11 mouse cellular contexts compared by ENCODE assay signal in the genomic region with DNA sequence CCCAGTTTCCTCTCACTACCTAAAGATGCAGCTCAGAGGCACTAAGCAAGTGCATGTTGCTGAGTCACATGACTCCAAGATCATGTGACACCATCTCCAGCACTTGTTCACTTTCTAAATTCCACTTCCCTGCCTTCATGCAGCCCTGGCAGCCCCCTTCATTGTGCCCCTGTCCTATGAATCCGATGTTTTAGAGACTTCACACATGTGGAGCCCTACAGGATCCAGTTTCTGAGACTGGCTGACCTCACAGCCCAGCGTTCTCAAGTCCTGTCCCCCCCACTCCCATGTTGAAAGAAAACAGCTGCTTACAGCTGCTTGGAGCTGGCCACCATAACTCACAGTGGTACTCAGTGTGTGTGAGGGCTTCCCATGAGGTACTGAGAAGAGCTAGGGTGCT. TPM values are rescaled to one million over a fixed set of nuclear protein-coding genes. Genes with fewer than 3 reads are reported as not detected.
DNase-seq lines count a peak whose midpoint lies in the region; ATAC-seq and TF ChIP-seq lines count a peak whose summit lies in the region.
"Had no signal": no experiment of that assay in that cellular context is flagged by ENCODE, and none has a peak within 500 bp of the region (broad histone marks: within the 10 kb centered on the region; RNA-seq: fewer than 3 reads in every experiment).

No protein-coding gene starts in this region.

- H3ac ChIP-seq in myocyte (ENCODE audit: control insufficient read depth, insufficient read length): no peak overlapping the region

- no peak overlapping the region for H3K4me3 ChIP-seq in lung, embryonic 15.5 days
- H3K4me3 ChIP-seq in lung, adult 2 months (replicated peaks; ENCODE audit: extremely low read depth, low read depth, low read length): no peak overlapping the region
- no peak overlapping the region for H3K4me3 ChIP-seq in kidney, embryonic 14.5 days (ENCODE audit: low read length)
- H3K4me3 ChIP-seq in myocyte: no peak overlapping the region
- H3K4me3 ChIP-seq in liver, embryonic 12.5 days: no peak overlapping the region
- H3K4me3 ChIP-seq: hindbrain, embryonic 10.5 days; liver, embryonic 13.5 days had no signal

- H3K9me3 ChIP-seq in lung, embryonic 15.5 days: no peaks in the 10 kb centered on the region
- no peaks in the 10 kb centered on the region for H3K9me3 ChIP-seq in kidney, embryonic 14.5 days (ENCODE audit: control insufficient read depth, low read length)
- no peaks in the 10 kb centered on the region for H3K9me3 ChIP-seq in liver, embryonic 12.5 days (replicated peaks)
- H3K9me3 ChIP-seq: G1E; hindbrain, embryonic 10.5 days; liver, embryonic 13.5 days had no signal

- H3K4me2 ChIP-seq in lung, embryonic 15.5 days: no peak overlapping the region
- no peak overlapping the region; the same call in 1 of the 2 replicates for H3K4me2 ChIP-seq in kidney, embryonic 14.5 days (replicated peaks; ENCODE audit: low read depth, low read length)
- H3K4me2 ChIP-seq in myocyte (ENCODE audit: low read depth): no peak overlapping the region
- no peak overlapping the region for H3K4me2 ChIP-seq in liver, embryonic 12.5 days
- H3K4me2 ChIP-seq: liver, embryonic 13.5 days had no signal

- TF ChIP-seq CTCF in lung, adult 2 months (IDR thresholded peaks at IDR 0.05; ENCODE audit: insufficient read depth, low read length): no peak

- TF ChIP-seq POLR2A in lung, adult 2 months (IDR thresholded peaks at IDR 0.05; ENCODE audit: borderline replicate concordance, extremely low read depth, low read depth, low read length): no peak
- TF ChIP-seq POLR2A in myocyte (IDR thresholded peaks at IDR 0.05; ENCODE audit: insufficient read length, low read depth): no peak

- peak; percentile 78 for ATAC-seq in lung, embryonic 15.5 days (ENCODE audit: borderline replicate concordance, extremely low read depth, low FRiP score, low TSS enrichment)
- 0 out of 2 replicates have a peak, but pooled peaks have one; percentile 12 for ATAC-seq in erythroblast, adult 5-6 weeks (replicated peaks; ENCODE audit: low FRiP score, poor library complexity, severe bottlenecking)
- peak; percentile 86 for ATAC-seq in kidney, embryonic 14.5 days (ENCODE audit: low FRiP score, low TSS enrichment)
- no peak for ATAC-seq in liver, embryonic 12.5 days

- peaks cover 24% of the 10 kb centered on the region for H3K4me1 ChIP-seq in lung, embryonic 15.5 days
- peaks cover 9% of the 10 kb centered on the region for H3K4me1 ChIP-seq in lung, adult 2 months (ENCODE audit: control insufficient read depth, insufficient read depth, low read length)
- H3K4me1 ChIP-seq in kidney, embryonic 14.5 days (ENCODE audit: control insufficient read depth, insufficient read depth, low read length): peaks cover 22% of the 10 kb centered on the region
- H3K4me1 ChIP-seq in liver, embryonic 12.5 days: peaks cover 15% of the 10 kb centered on the region

- no peak for DNase-seq in lung, adult 2 months
- DNase-seq in layer of hippocampus, postnatal 10 days (ENCODE audit: low spot score in 2 of 2): no peak
- DNase-seq in adrenal gland, postnatal 36 days: no peak
- DNase-seq: liver, embryonic 13.5 days had no signal

- 37% methylated on average over 2 of the region's 2 CpGs for WGBS in lung, embryonic 15.5 days
- 62% methylated on average over 2 of the region's 2 CpGs for WGBS in lung, adult 2 months
- WGBS in kidney, embryonic 14.5 days: 24% methylated on average over 2 of the region's 2 CpGs
- 67% methylated on average over 2 of the region's 2 CpGs for WGBS in liver, embryonic 12.5 days (ENCODE audit: insufficient replicate concordance)

- H3K9ac ChIP-seq in lung, embryonic 15.5 days: no peak overlapping the region
- H3K9ac ChIP-seq in kidney, embryonic 14.5 days (ENCODE audit: low read depth, low read length): no peak overlapping the region
- no peak overlapping the region for H3K9ac ChIP-seq in liver, embryonic 12.5 days
- H3K9ac ChIP-seq: liver, embryonic 13.5 days had no signal

- no peaks in the 10 kb centered on the region for H3K36me3 ChIP-seq in lung, embryonic 15.5 days
- no peaks in the 10 kb centered on the region; the same call in 1 of the 2 replicates for H3K36me3 ChIP-seq in kidney, embryonic 14.5 days (ENCODE audit: control insufficient read depth, insufficient read depth, low read length)
- no peaks in the 10 kb centered on the region for H3K36me3 ChIP-seq in myocyte (ENCODE audit: control insufficient read depth, insufficient read depth)
- H3K36me3 ChIP-seq in liver, embryonic 12.5 days: no peaks in the 10 kb centered on the region; the same call in 1 of the 2 replicates
- H3K36me3 ChIP-seq: hindbrain, embryonic 10.5 days; liver, embryonic 13.5 days had no signal

- H3K79me2 ChIP-seq in myocyte (ENCODE audit: control insufficient read depth, insufficient read depth): no peaks in the 10 kb centered on the region

- H3K27me3 ChIP-seq in lung, embryonic 15.5 days: no peaks in the 10 kb centered on the region
- H3K27me3 ChIP-seq in kidney, embryonic 14.5 days (ENCODE audit: control insufficient read depth, insufficient read depth, low read length): no peaks in the 10 kb centered on the region
- H3K27me3 ChIP-seq in myocyte (ENCODE audit: control insufficient read depth, insufficient read depth, insufficient read length): no peaks in the 10 kb centered on the region
- H3K27me3 ChIP-seq in liver, embryonic 12.5 days (replicated peaks): no peaks in the 10 kb centered on the region
- H3K27me3 ChIP-seq: liver, embryonic 13.5 days had no signal

- H3K27ac ChIP-seq in lung, embryonic 15.5 days: peak overlapping the region; percentile 67
- H3K27ac ChIP-seq in kidney, embryonic 14.5 days (ENCODE audit: low read depth, low read length): peak overlapping the region; percentile 71
- H3K27ac ChIP-seq in liver, embryonic 12.5 days: no peak overlapping the region
- H3K27ac ChIP-seq: liver, embryonic 13.5 days had no signal

TF ChIP-seq in myocyte, 11 proteins besides CTCF, POLR2A, EP300 and RAD21:
- no peak for TF ChIP-seq CEBPB (IDR thresholded peaks at IDR 0.05; ENCODE audit: insufficient read depth, poor library complexity, severe bottlenecking)
- peak; percentile 73 for TF ChIP-seq USF1 (IDR thresholded peaks at IDR 0.05; ENCODE audit: low read depth)
- peak in 1 of 3 experiments; percentile 3 for TF ChIP-seq MYOG (IDR thresholded peaks at IDR 0.05; ENCODE audit: control insufficient read depth in 1 of 3, insufficient read depth in 1 of 3, insufficient read length in 2 of 3, low read depth in 2 of 3)
- no peak for TF ChIP-seq MAX (IDR thresholded peaks at IDR 0.05; ENCODE audit: low read depth)
TF ChIP-seq in myocyte: peak in this region for 2.

RNA-seq across cellular contexts. Expression of gene Klc1, which starts 15.2 kb away (rescaled TPM):
- 89.8 and 95.9 TPM in 2 replicates for polyA plus RNA-seq in lung, embryonic 15.5 days (2015; fragmentation: Nextera tagmentation; extraction: Ambion mirVana)
- polyA plus RNA-seq in lung, adult 2 months (2012; rRNA removed): 101 and 113 TPM in 2 replicates
- total RNA-seq in erythroblast, adult 5-6 weeks (2015; ENCODE audit: low replicate concordance): 3.8 and 13.1 TPM in 2 replicates
- 12.9 and 21.9 TPM in 2 replicates for total RNA-seq in erythroblast, adult 5-6 weeks (2017; ENCODE audit: low replicate concordance)
- 76.4 and 91.6 TPM in 2 replicates for polyA plus RNA-seq in kidney, embryonic 14.5 days (2014; fragmentation: Nextera tagmentation; extraction: Ambion mirVana)
- polyA plus RNA-seq in myocyte (2012; fragmentation: generic; extraction: Trizol): 252 TPM
- total RNA-seq in layer of hippocampus, postnatal 10 days (2021): 100 to 1,000 TPM; 840 to 877 TPM
- total RNA-seq in adrenal gland, postnatal 36 days (2021): 100 to 1,000 TPM in 1 of 2 experiments, 10 to 100 TPM in 1; 94.0 to 130 TPM
- polyA plus RNA-seq in liver, embryonic 12.5 days (2016; fragmentation: Nextera tagmentation; extraction: Ambion mirVana): 35.6 TPM in 2 replicates

RNA-seq across cellular contexts. Expression of gene Apopt1, which starts 30.4 kb away (rescaled TPM):
- 43.7 and 47.9 TPM in 2 replicates for polyA plus RNA-seq in lung, embryonic 15.5 days (2015; fragmentation: Nextera tagmentation; extraction: Ambion mirVana)
- polyA plus RNA-seq in lung, adult 2 months (2012; rRNA removed): 22.5 and 30.9 TPM in 2 replicates
- 10.6 and 13.4 TPM in 2 replicates for total RNA-seq in erythroblast, adult 5-6 weeks (2015; ENCODE audit: low replicate concordance)
- 5.8 and 11.0 TPM in 2 replicates for total RNA-seq in erythroblast, adult 5-6 weeks (2017; ENCODE audit: low replicate concordance)
- polyA plus RNA-seq in kidney, embryonic 14.5 days (2014; fragmentation: Nextera tagmentation; extraction: Ambion mirVana): 63.1 and 63.4 TPM in 2 replicates
- polyA plus RNA-seq in myocyte (2012; fragmentation: generic; extraction: Trizol): 54.6 TPM
- 10 to 100 TPM; 39.2 to 42.0 TPM for total RNA-seq in layer of hippocampus, postnatal 10 days (2021)
- total RNA-seq in adrenal gland, postnatal 36 days (2021): 10 to 100 TPM; 58.8 to 76.2 TPM
- 36.3 and 36.5 TPM in 2 replicates for polyA plus RNA-seq in liver, embryonic 12.5 days (2016; fragmentation: Nextera tagmentation; extraction: Ambion mirVana)

RNA-seq across cellular contexts. Expression of gene Bag5, which starts 30.4 kb away (rescaled TPM):
- polyA plus RNA-seq in lung, embryonic 15.5 days (2015; fragmentation: Nextera tagmentation; extraction: Ambion mirVana): 49.4 and 52.2 TPM in 2 replicates
- polyA plus RNA-seq in lung, adult 2 months (2012; rRNA removed): 21.4 and 21.9 TPM in 2 replicates
- total RNA-seq in erythroblast, adult 5-6 weeks (2015; ENCODE audit: low replicate concordance): 5.4 and 6.1 TPM in 2 replicates
- total RNA-seq in erythroblast, adult 5-6 weeks (2017; ENCODE audit: low replicate concordance): 5.8 and 7.2 TPM in 2 replicates
- 45.2 and 49.7 TPM in 2 replicates for polyA plus RNA-seq in kidney, embryonic 14.5 days (2014; fragmentation: Nextera tagmentation; extraction: Ambion mirVana)
- 20.3 TPM for polyA plus RNA-seq in myocyte (2012; fragmentation: generic; extraction: Trizol)
- total RNA-seq in layer of hippocampus, postnatal 10 days (2021): 10 to 100 TPM; 38.4 to 38.9 TPM
- 10 to 100 TPM; 37.2 to 39.8 TPM for total RNA-seq in adrenal gland, postnatal 36 days (2021)
- 28.4 and 28.5 TPM in 2 replicates for polyA plus RNA-seq in liver, embryonic 12.5 days (2016; fragmentation: Nextera tagmentation; extraction: Ambion mirVana)
